In the genomic region with DNA sequence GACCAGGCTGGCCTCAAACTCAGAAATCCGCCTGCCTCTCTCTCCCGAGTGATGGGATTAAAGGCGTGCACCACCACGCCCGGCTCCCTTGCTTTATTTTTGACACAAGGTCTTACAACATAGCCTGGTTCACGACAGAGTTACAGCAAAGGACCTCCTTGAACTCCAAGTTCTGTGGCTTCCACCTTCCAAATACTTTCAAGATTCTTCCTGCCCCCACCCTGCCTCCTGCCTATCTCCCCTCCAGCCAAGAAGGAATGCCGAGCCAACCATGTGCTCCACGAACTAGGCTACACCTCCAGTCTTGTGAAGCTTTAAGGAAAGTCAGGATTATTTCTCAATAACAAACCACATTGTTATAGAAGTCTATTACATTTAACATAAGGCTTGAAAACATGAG, we compare ENCODE assay signal across 23 mouse cellular contexts. TPM values are rescaled to one million over a fixed set of nuclear protein-coding genes. Genes with fewer than 3 reads are reported as not detected.
DNase-seq lines count a peak whose midpoint lies in the region; TF ChIP-seq lines count a peak whose summit lies in the region.
"Had no signal": no experiment of that assay in that cellular context is flagged by ENCODE, and none has a peak within 500 bp of the region (broad histone marks: within the 10 kb centered on the region; RNA-seq: fewer than 3 reads in every experiment).

No protein-coding gene starts in this region.

- TF ChIP-seq EP300 in ES-Bruce4 (IDR thresholded peaks at IDR 0.05; ENCODE audit: insufficient read depth, low read depth, low read length): peak; percentile 87

- H3K9me3 ChIP-seq in E14TG2a.4 (ENCODE audit: low read length) (no peaks in the 10 kb centered on the region), ES-Bruce4 (replicated peaks; ENCODE audit: control insufficient read depth, insufficient read depth, low read length, poor library complexity, severe bottlenecking) (peaks cover 2% of the 10 kb centered on the region; the same call in 1 of the 2 replicates), ES-E14 (ENCODE audit: control insufficient read depth, insufficient read depth, low read depth, low read length) (no peaks in the 10 kb centered on the region)
- H3K9me3 ChIP-seq: embryonic facial prominence, embryonic 12.5 days; forebrain, embryonic 13.5 days; forebrain, embryonic 15.5 days had no signal

- H3K4me3 ChIP-seq in E14TG2a.4 (replicated peaks; ENCODE audit: low read length) (peak overlapping the region; percentile 30; the same call in 1 of the 2 replicates), ES-Bruce4 (ENCODE audit: low read depth, low read length) (peak overlapping the region; percentile 20; the same call in 1 of the 2 replicates), ES-E14 (ENCODE audit: insufficient read depth in 1 of 2, low read depth in 1 of 2, low read length in 2 of 2, poor library complexity in 1 of 2, severe bottlenecking in 1 of 2) (peak overlapping the region in 1 of 2 experiments; percentile 3; a peak in 2 of 4 replicates)
- H3K4me3 ChIP-seq: embryonic facial prominence, embryonic 12.5 days; forebrain, embryonic 13.5 days; forebrain, embryonic 15.5 days had no signal

- TF ChIP-seq CTCF in E14TG2a.4 (conservative IDR thresholded peaks at IDR 0.05; ENCODE audit: low read length): no peak
- TF ChIP-seq CTCF in ES-Bruce4 (IDR thresholded peaks at IDR 0.05; ENCODE audit: low read depth, low read length): no peak

- no peak for DNase-seq in ES-E14 (ENCODE audit: low read depth, low spot score)
- peak; percentile 89 for DNase-seq in ZHBTc4 (ENCODE audit: low read depth, low spot score)
- DNase-seq in layer of hippocampus, postnatal 25 days (ENCODE audit: extremely low spot score in 1 of 2, low spot score in 1 of 2): no peak
- DNase-seq in adrenal gland, adult 18-20 months (ENCODE audit: low spot score in 2 of 2): no peak
- no peak for DNase-seq in urinary bladder, postnatal 14 days (ENCODE audit: low spot score)
- DNase-seq: adrenal gland, adult 8-10 months; adrenal gland, postnatal 14 days; adrenal gland, postnatal 36 days; cerebellum, adult 11-12 months; cerebellum, adult 2 months; cerebellum, adult 9-10 months; cerebellum, postnatal 10 days; cerebellum, postnatal 25 days; embryo, embryonic 11 days; forebrain, postnatal 0 days had no signal

- in situ Hi-C loops in ES-E14 (cut with MboI; ENCODE audit: low sequenced_read_pairs in 2 of 2, unreplicated experiment in 2 of 2): no loop called here

- H3K9ac ChIP-seq in ES-Bruce4 (ENCODE audit: low read depth, poor library complexity, severe bottlenecking) (peak overlapping the region; percentile 43), ES-E14 (ENCODE audit: insufficient read depth, low read depth, low read length, poor library complexity, severe bottlenecking) (peak overlapping the region; percentile 74)
- H3K9ac ChIP-seq: embryonic facial prominence, embryonic 12.5 days; forebrain, embryonic 13.5 days; forebrain, embryonic 15.5 days; forebrain, postnatal 0 days had no signal

- TF ChIP-seq POLR2A in ES-Bruce4 (IDR thresholded peaks at IDR 0.05; ENCODE audit: insufficient read depth, low read length): no peak

- H3K36me3 ChIP-seq in E14TG2a.4 (ENCODE audit: insufficient read depth, low read length) (no peaks in the 10 kb centered on the region), ES-Bruce4 (ENCODE audit: control insufficient read depth, insufficient read depth, low read length, poor library complexity, severe bottlenecking) (no peaks in the 10 kb centered on the region), ES-E14 (ENCODE audit: control insufficient read depth, insufficient read depth, low read length, poor library complexity, severe bottlenecking) (no peaks in the 10 kb centered on the region)
- H3K36me3 ChIP-seq: embryonic facial prominence, embryonic 12.5 days; forebrain, embryonic 15.5 days had no signal

- H3K27ac ChIP-seq in ES-Bruce4 (ENCODE audit: insufficient read depth, low read length) (peak overlapping the region; percentile 100), ES-E14 (ENCODE audit: insufficient read depth, low read depth, low read length, poor library complexity, severe bottlenecking) (peak overlapping the region; percentile 100)
- H3K27ac ChIP-seq: embryonic facial prominence, embryonic 12.5 days; forebrain, embryonic 13.5 days; forebrain, embryonic 15.5 days had no signal

- H3K4me1 ChIP-seq in E14TG2a.4 (replicated peaks; ENCODE audit: low read depth, low read length): peaks cover 72% of the 10 kb centered on the region
- H3K4me1 ChIP-seq in ES-Bruce4 (ENCODE audit: control insufficient read depth, insufficient read depth, low read length): peaks cover 6% of the 10 kb centered on the region
- H3K4me1 ChIP-seq in ES-E14 (ENCODE audit: control insufficient read depth in 2 of 2, insufficient read depth in 2 of 2, low read length in 2 of 2, poor library complexity in 1 of 2): peaks cover 19 to 21% of the 10 kb centered on the region in 2 experiments
- H3K4me1 ChIP-seq: embryonic facial prominence, embryonic 12.5 days; forebrain, embryonic 13.5 days; forebrain, embryonic 15.5 days had no signal

- no peaks in the 10 kb centered on the region for H3K27me3 ChIP-seq in E14TG2a.4 (ENCODE audit: insufficient read depth, low read length)
- H3K27me3 ChIP-seq in ES-Bruce4 (ENCODE audit: control insufficient read depth, insufficient read depth, low read length, poor library complexity, severe bottlenecking): no peaks in the 10 kb centered on the region
- H3K27me3 ChIP-seq: embryonic facial prominence, embryonic 12.5 days; forebrain, embryonic 13.5 days; forebrain, embryonic 15.5 days had no signal

TF ChIP-seq in ES-E14, 5 proteins besides CTCF, POLR2A, EP300 and RAD21:
- TF ChIP-seq ZC3H11A (IDR thresholded peaks at IDR 0.05; ENCODE audit: borderline replicate concordance, low read depth, low read length) (no peak), HCFC1 (IDR thresholded peaks at IDR 0.05; ENCODE audit: borderline replicate concordance, insufficient read depth, low read length) (no peak), MAFK (IDR thresholded peaks at IDR 0.05; ENCODE audit: insufficient read depth, low read depth, low read length) (no peak), CHD2 (IDR thresholded peaks at IDR 0.05; ENCODE audit: low read depth, low read length) (no peak), ZNF384 (IDR thresholded peaks at IDR 0.05; ENCODE audit: low read depth, low read length) (no peak)

RNA-seq across cellular contexts. Expression of a gene that starts 38.0 kb away (rescaled TPM):
- polyA plus RNA-seq in ES-Bruce4 (2011; ENCODE audit: insufficient read depth, insufficient read length, low read depth, missing spikeins): 0.20 TPM in 1 of 2 replicates, not detected in the other
- total RNA-seq in ES-E14 (2012; rRNA removed): 3.7 and 8.0 TPM in 2 replicates
- under 1 TPM in 1 of 2 experiments, not detected in 1; 0.05 TPM for total RNA-seq in layer of hippocampus, postnatal 25 days (2021)
- under 1 TPM in 1 of 2 experiments, not detected in 1; 0.20 TPM for total RNA-seq in adrenal gland, adult 18-20 months (2021)
- total RNA-seq: forebrain, postnatal 0 days; MEL had no signal
- polyA plus RNA-seq: cerebellum, adult 2 months; forebrain, embryonic 11.5 days; forebrain, embryonic 13.5 days; forebrain, embryonic 15.5 days had no signal

RNA-seq across cellular contexts. Expression of a gene that starts 42.5 kb away (rescaled TPM):
- polyA plus RNA-seq in ES-Bruce4 (2011; ENCODE audit: insufficient read depth, insufficient read length, low read depth, missing spikeins): 64.8 and 68.3 TPM in 2 replicates
- 198 and 373 TPM in 2 replicates for total RNA-seq in ES-E14 (2012; rRNA removed)
- not detected for total RNA-seq in layer of hippocampus, postnatal 25 days (2021)
- total RNA-seq in adrenal gland, adult 18-20 months (2021): not detected
- total RNA-seq: adrenal gland, adult 8-10 months; adrenal gland, postnatal 14 days; adrenal gland, postnatal 36 days; common myeloid progenitor, adult 5-6 weeks; forebrain, postnatal 0 days; MEL had no signal
- polyA plus RNA-seq: cerebellum, adult 2 months; forebrain, embryonic 13.5 days; forebrain, embryonic 15.5 days; forebrain, postnatal 0 days had no signal

Comparison
In these comparisons a context has a peak if more than half of its experiments do, and no peak if none do; other contexts are left out.
1. RNA of a gene that starts 42.5 kb away (total RNA-seq): 198 to 373 TPM in ES-E14; not detected in layer of hippocampus, postnatal 25 days and not detected in adrenal gland, adult 18-20 months; every median in the first group is over 100 times any median in the second.